Mouse (Mus musculus): Measurements from ENCODE around the gene Carmil1. TPM values are rescaled to one million over a fixed set of nuclear protein-coding genes. Genes with fewer than 3 reads are reported as not detected.

The Carmil1 gene
- total RNA-seq, 2 experiments from 2014 or later: 2.3 to 2.8 TPM

GRCm38 (mm10) chr13:24251236-24251635, 29.4 kb downstream of the Carmil1 start:
- no peak for DNase-seq
- H3K4me3 ChIP-seq: no peak overlapping the region
- intact Hi-C loops (cut with DNase I): no loop called here
- no peak overlapping the region for H3K27ac ChIP-seq
- no peak for TF ChIP-seq CTCF (IDR thresholded peaks at IDR 0.05)

GRCm38 (mm10) chr13:24247928-24248327, 32.7 kb downstream of the Carmil1 start:
- Histone ChIP-seq H3K4me3 (no peak overlapping the region), H3K27ac (no peak overlapping the region; the same call in 1 of the 2 replicates)
- DNase-seq: no peak
- TF ChIP-seq CTCF (IDR thresholded peaks at IDR 0.05): no peak
- intact Hi-C loops (cut with DNase I): no loop called here

GRCm38 (mm10) chr13:24247441-24247840, 33.2 kb downstream of the Carmil1 start:
- H3K4me3 ChIP-seq: no peak overlapping the region
- no peak for DNase-seq
- H3K27ac ChIP-seq: no peak overlapping the region; the same call in 1 of the 2 replicates
- TF ChIP-seq CTCF (IDR thresholded peaks at IDR 0.05): no peak
- intact Hi-C loops (cut with DNase I): no loop called here

GRCm38 (mm10) chr13:24246266-24246665, 34.3 kb downstream of the Carmil1 start:
- intact Hi-C loops (cut with DNase I): no loop called here
- no peak for TF ChIP-seq CTCF (IDR thresholded peaks at IDR 0.05)
- Histone ChIP-seq H3K27ac (no peak overlapping the region), H3K4me3 (no peak overlapping the region)
- DNase-seq: no peak

- TF ChIP-seq CTCF (IDR thresholded peaks at IDR 0.05): no peak
- Histone ChIP-seq H3K27ac (no peak overlapping the region), H3K4me3 (no peak overlapping the region)
- intact Hi-C loops (cut with DNase I): no loop called here
- no peak for DNase-seq
Observed at GRCm38 (mm10) chr13:24244613-24245012, 36.0 kb downstream of the Carmil1 start.

GRCm38 (mm10) chr13:24243964-24244363, 36.6 kb downstream of the Carmil1 start:
- H3K4me3 ChIP-seq: no peak overlapping the region
- DNase-seq: no peak
- intact Hi-C loops (cut with DNase I): no loop called here
- TF ChIP-seq CTCF (IDR thresholded peaks at IDR 0.05): no peak
- no peak overlapping the region for H3K27ac ChIP-seq

GRCm38 (mm10) chr13:24242429-24243106, 38.0 kb downstream of the Carmil1 start:
- Histone ChIP-seq H3K27ac (no peak overlapping the region), H3K4me3 (no peak overlapping the region)
- no peak for DNase-seq
- TF ChIP-seq CTCF (IDR thresholded peaks at IDR 0.05): no peak
- intact Hi-C loops (cut with DNase I): no loop called here

GRCm38 (mm10) chr13:24241201-24241600, 39.4 kb downstream of the Carmil1 start:
- intact Hi-C loops (cut with DNase I): no loop called here
- no peak overlapping the region for H3K27ac ChIP-seq
- no peak for TF ChIP-seq CTCF (IDR thresholded peaks at IDR 0.05)

GRCm38 (mm10) chr13:24240430-24240829, 40.2 kb downstream of the Carmil1 start:
- intact Hi-C loops (cut with DNase I): no loop called here
- no peak overlapping the region for H3K27ac ChIP-seq
- no peak for TF ChIP-seq CTCF (IDR thresholded peaks at IDR 0.05)
- H3K4me3 ChIP-seq: no peak overlapping the region
- no peak for DNase-seq

More at GRCm38 (mm10) chr13:24241201-24241600, 39.4 kb downstream of the Carmil1 start:
- DNase-seq: no peak
- H3K4me3 ChIP-seq: no peak overlapping the region

GRCm38 (mm10) chr13:24238456-24239120, 42.0 kb downstream of the Carmil1 start:
- TF ChIP-seq CTCF (IDR thresholded peaks at IDR 0.05): no peak
- intact Hi-C loops (cut with DNase I): no loop called here
- DNase-seq: no peak
- H3K27ac ChIP-seq: no peak overlapping the region
- no peak overlapping the region for H3K4me3 ChIP-seq

- no peak for TF ChIP-seq CTCF (IDR thresholded peaks at IDR 0.05)
- H3K27ac ChIP-seq: no peak overlapping the region
- no peak overlapping the region for H3K4me3 ChIP-seq
- intact Hi-C loops (cut with DNase I): no loop called here
- DNase-seq: no peak
Observed at GRCm38 (mm10) chr13:24236736-24237135, 43.9 kb downstream of the Carmil1 start.

GRCm38 (mm10) chr13:24232750-24233149, 47.8 kb downstream of the Carmil1 start:
- Histone ChIP-seq H3K4me3 (no peak overlapping the region), H3K27ac (no peak overlapping the region)
- no peak for TF ChIP-seq CTCF (IDR thresholded peaks at IDR 0.05)
- intact Hi-C loops (cut with DNase I): no loop called here
- DNase-seq: no peak

GRCm38 (mm10) chr13:24231746-24232483, 48.7 kb downstream of the Carmil1 start:
- TF ChIP-seq CTCF (IDR thresholded peaks at IDR 0.05): no peak
- intact Hi-C loops (cut with DNase I): no loop called here
- H3K27ac ChIP-seq: no peak overlapping the region
- H3K4me3 ChIP-seq: no peak overlapping the region
- DNase-seq: no peak

Data from gastrocnemius, adult 2 months (tissue).